Mouse (Mus musculus) heart, embryonic 12.5 days (tissue): ENCODE measurements around the gene Nectin3. TPM values are rescaled to one million over a fixed set of nuclear protein-coding genes. Genes with fewer than 3 reads are reported as not detected.

ENCODE experiments used
- ATAC-seq: fragments of 200-750 bp; cut with Nextera tagmentation; 2 replicates; pipeline ENCODE4 v1.8.0; 2017; ENCODE audit warnings: moderate TSS enrichment, moderate library complexity; ENCODE audit not compliant: insufficient number of reproducible peaks, low FRiP score
- H3K27ac ChIP-seq: fragments of 300-500 bp; sonication (generic); 2 replicates; pipeline ENCODE4 v1.5.1; 2016; ENCODE audit warnings: mild to moderate bottlenecking, moderate library complexity; ENCODE audit not compliant: poor library complexity, severe bottlenecking
- H3K27me3 ChIP-seq: fragments of 300-500 bp; sonication (generic); replicated peaks from 2 replicates; pipeline ENCODE4 v1.6.1; 2016; ENCODE audit warnings: mild to moderate bottlenecking, moderate library complexity
- H3K36me3 ChIP-seq: fragments of 300-500 bp; sonication (generic); 2 replicates; pipeline ENCODE4 v1.6.1; 2016; ENCODE audit warnings: mild to moderate bottlenecking, moderate library complexity
- H3K4me1 ChIP-seq: fragments of 300-500 bp; sonication (generic); replicated peaks from 2 replicates; pipeline ENCODE4 v1.6.1; 2016; ENCODE audit warnings: mild to moderate bottlenecking
- H3K4me2 ChIP-seq: fragments of 300-500 bp; sonication (generic); 2 replicates; pipeline ENCODE4 v1.6.1; 2016; ENCODE audit warnings: mild to moderate bottlenecking, moderate library complexity
- H3K4me3 ChIP-seq: fragments of 300-500 bp; sonication (generic); 2 replicates; pipeline ENCODE4 v1.5.1; 2016; ENCODE audit warnings: mild to moderate bottlenecking
- H3K9ac ChIP-seq: fragments of 300-500 bp; sonication (generic); 2 replicates; pipeline ENCODE4 v1.6.1; 2016; ENCODE audit warnings: mild to moderate bottlenecking, moderate library complexity
- H3K9me3 ChIP-seq: fragments of 300-500 bp; sonication (generic); replicated peaks from 2 replicates; pipeline ENCODE4 v1.6.1; 2016; ENCODE audit warnings: mild to moderate bottlenecking, moderate library complexity
- WGBS: fragments of 180-500 bp; shearing (Covaris S2); methylation state at CpG from one replicate; pipeline ENCODE4 v1.1.7; 2016; 5-methylcytosine and 5-hydroxymethylcytosine counted together
- polyA plus RNA-seq: library from polyadenylated mRNA; unstranded; fragments of >200 nt; fragmentation: Nextera tagmentation; extraction: Ambion mirVana; gene quantifications from 2 replicates; pipeline ENCODE4 v1.2.1, GENCODE M21; 2016

Gene Nectin3
- polyA plus RNA-seq, 1 experiment from 2014 or later: 27.7 TPM

DNA sequence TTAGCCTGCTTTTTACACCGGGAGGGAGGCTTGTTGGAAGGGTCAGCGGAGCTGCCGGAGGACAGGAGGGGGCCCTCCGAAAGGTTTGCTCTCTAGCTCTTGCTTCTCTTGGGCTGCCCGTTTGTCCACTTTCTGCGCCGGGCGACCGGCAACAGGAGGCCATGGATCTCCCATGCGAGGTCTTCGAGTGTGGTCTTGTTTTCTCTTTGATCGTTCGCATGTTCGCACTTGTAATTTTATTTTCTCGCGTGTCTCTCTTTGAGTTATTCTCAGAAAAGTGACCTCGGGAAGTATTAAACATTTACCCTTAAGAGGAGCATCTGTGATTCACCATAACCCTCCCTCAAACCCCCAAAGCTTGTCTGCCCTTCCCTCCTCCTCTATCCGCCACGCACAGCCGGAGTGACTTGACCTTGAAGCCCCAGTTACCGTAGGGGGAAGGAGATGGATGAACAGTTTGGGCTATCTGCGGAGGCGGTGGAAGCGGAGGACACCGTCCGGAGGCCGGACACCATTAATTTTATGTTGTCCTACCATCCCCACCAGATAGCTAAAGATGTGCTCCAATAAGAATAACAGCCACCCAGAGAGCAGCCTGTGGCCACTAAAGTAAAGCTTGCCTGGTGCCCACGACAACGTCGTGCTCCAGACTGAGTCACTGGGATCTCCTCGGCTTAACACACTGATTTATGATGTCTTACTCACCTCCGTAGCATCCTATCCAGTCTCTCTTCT, 472 bp downstream of the Nectin3 start:
- Histone ChIP-seq H3K9me3 (no peaks in the 10 kb centered on the region), H3K27me3 (no peaks in the 10 kb centered on the region), H3K4me1 (peaks cover 18% of the 10 kb centered on the region), H3K36me3 (no peaks in the 10 kb centered on the region), H3K27ac (peak overlapping the region; percentile 97), H3K4me3 (peak overlapping the region; percentile 91), H3K9ac (peak overlapping the region; percentile 68), H3K4me2 (peak overlapping the region; percentile 79)
- ATAC-seq: no peak; the same call in 1 of the 2 replicates
- WGBS: under 1% methylated on average over 32 of the region's 32 CpGs

DNA sequence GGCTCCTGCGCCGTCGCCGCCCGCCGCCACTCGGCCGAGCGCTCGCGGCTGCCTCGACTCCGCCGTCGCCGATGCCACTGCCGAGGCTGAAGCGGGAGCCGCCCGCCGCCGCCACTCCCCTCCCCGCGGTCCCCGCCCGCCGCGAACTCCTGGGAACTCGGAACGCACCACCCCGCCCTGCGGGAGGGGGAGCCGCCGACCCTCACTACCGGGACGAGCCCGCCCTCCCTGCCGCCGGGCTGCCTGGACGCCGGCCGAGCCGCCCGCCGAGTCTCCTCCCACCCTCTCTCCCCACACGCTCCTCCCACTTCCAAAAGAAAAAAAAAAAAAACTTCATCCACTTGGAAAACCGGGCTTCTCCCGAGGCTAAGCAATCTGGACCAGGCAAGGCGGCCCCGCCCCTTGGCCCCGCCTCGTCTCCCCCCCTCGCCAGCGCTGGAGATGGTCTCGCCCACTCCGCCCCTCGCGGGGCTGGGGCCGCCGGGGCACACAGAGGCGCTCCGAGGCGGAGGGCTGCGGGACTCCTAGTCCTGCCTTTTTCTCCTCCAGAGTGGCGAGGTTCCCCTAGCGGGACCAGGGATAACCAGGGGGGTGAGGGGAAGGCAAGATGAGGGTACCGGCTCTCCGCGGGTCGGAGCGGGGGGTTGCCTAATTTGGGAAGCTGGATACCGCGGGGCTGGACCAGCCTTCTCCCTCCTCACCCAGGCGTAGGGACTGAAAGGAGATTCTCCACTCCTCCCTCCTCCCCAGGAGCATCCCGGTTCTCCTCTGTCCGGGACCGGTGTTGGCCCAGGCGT, 1.2 kb downstream of the Nectin3 start:
- peak overlapping the region; percentile 97 for H3K27ac ChIP-seq
- peak; percentile 96 for ATAC-seq
- H3K9ac ChIP-seq: peak overlapping the region; percentile 98
- no peaks in the 10 kb centered on the region for H3K27me3 ChIP-seq
- H3K4me1 ChIP-seq: peaks cover 18% of the 10 kb centered on the region
- H3K4me2 ChIP-seq: peak overlapping the region; percentile 79
- no peaks in the 10 kb centered on the region for H3K9me3 ChIP-seq
- under 1% methylated on average over 70 of the region's 78 CpGs for WGBS
- H3K4me3 ChIP-seq: peak overlapping the region; percentile 91
- H3K36me3 ChIP-seq: peaks cover under 1% of the 10 kb centered on the region; the same call in 1 of the 2 replicates

DNA sequence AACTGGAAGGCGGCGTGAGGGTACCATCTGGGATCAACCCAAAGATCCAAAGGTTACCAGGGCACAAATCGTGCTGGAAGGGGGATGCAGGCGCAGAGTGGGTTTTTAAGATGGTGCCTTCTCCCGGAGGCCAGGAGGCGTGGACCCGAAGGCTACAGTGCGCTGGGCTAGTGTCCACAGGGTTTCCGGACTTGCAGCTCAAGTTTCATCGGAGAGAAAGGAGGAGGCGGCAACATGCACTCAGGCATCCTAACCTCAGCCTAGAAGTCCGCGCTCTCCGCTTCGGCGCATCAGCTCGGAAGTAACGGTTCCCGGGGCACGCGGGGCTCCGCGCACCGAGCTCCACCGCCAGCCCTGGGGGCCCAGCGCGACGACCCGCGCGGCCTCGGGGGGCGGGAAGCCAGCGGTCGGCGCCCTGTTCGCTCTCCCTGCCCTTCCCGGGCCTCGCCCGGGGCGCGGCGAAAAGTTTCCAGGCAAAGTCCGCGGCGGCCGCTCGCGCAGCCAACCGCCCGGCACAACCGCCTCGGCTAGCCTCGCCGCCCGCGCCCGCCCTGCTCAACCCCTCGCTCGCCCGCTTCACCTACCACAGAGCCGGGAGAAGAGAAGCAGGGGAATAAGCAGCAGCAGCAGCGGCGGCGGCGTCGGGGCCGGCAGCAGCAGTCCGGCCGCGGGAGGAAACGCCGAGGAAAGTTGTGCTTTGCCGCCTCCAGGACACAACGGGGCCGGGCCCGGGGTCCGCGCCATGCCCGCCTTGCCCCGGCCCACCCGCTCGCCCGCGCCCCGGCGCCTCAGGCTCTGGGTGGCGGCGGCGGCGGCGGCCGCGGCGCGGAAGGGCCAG, 2.1 kb downstream of the Nectin3 start:
- Histone ChIP-seq H3K4me3 (peak overlapping the region; percentile 91), H3K27me3 (no peaks in the 10 kb centered on the region), H3K27ac (peak overlapping the region; percentile 97), H3K4me2 (peak overlapping the region; percentile 79), H3K9me3 (no peaks in the 10 kb centered on the region), H3K9ac (peak overlapping the region; percentile 98), H3K36me3 (peaks cover 3% of the 10 kb centered on the region; the same call in 1 of the 2 replicates), H3K4me1 (peaks cover 18% of the 10 kb centered on the region)
- ATAC-seq: peak; percentile 40
- WGBS: under 1% methylated on average over 69 of the region's 96 CpGs

DNA sequence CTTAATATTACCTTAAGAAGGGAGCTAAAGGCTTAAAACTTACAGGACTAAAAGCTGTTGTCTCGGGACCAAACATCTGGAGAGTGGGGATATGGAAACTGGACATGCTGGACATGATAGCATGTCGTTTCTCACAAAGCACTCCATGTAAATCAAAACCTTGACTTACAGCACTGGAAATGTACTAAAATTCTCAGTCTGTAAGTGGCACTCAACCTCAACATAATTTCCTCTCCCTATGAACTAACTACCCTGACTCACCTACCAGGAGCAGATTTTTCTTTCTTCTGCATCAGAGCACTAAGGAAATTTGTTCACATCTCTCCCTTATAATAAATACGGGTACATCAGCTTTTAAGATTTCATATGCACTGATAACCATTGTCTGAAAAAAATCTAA, 3.1 kb downstream of the Nectin3 start:
- H3K27me3 ChIP-seq: no peaks in the 10 kb centered on the region
- peaks cover 18% of the 10 kb centered on the region for H3K4me1 ChIP-seq
- H3K4me3 ChIP-seq: peak overlapping the region; percentile 91
- H3K9me3 ChIP-seq: no peaks in the 10 kb centered on the region
- H3K4me2 ChIP-seq: peak overlapping the region; percentile 79
- WGBS: 19% methylated on average over 3 of the region's 3 CpGs
- 0 out of 2 replicates have a peak overlapping the region, but pooled peaks have one; percentile 98 for H3K9ac ChIP-seq
- ATAC-seq: no peak
- no peak overlapping the region for H3K27ac ChIP-seq
- H3K36me3 ChIP-seq: peaks cover 3% of the 10 kb centered on the region; the same call in 1 of the 2 replicates

DNA sequence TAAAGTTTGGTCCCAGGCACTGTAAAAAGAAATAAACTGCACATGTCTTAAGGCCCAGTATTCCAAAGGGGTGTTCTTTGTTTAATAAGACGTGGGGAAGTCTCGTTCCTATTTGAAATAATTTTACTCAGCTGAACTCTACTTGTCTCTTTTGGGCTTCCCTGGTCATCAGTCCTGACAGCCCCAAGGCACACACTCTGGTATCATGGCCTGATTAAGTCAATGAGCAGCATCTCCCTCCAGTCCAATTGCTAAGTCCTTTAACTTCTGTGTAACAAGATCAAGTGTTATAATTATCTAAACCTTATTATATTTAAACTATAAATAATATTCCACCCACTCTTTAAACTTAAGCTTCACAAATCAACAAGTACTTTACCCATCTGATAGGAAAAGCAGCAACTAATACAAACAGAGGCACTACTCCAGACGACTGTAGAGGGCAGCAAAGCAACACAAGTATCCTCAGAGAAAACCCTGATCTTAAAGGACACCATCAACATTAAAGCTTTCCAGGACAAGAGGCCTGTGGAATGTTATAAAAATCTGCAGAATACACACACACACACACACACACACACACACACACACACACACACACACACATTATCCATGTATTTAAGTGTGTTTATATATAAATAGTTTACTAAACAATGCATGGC, 10.8 kb downstream of the Nectin3 start:
- Histone ChIP-seq H3K36me3 (peaks cover 3% of the 10 kb centered on the region; the same call in 1 of the 2 replicates), H3K4me1 (no peaks in the 10 kb centered on the region), H3K4me3 (no peak overlapping the region), H3K27ac (no peak overlapping the region), H3K9ac (no peak overlapping the region), H3K4me2 (no peak overlapping the region), H3K27me3 (no peaks in the 10 kb centered on the region), H3K9me3 (no peaks in the 10 kb centered on the region)
- ATAC-seq: no peak
- WGBS: 47% methylated on average over 3 of the region's 3 CpGs

DNA sequence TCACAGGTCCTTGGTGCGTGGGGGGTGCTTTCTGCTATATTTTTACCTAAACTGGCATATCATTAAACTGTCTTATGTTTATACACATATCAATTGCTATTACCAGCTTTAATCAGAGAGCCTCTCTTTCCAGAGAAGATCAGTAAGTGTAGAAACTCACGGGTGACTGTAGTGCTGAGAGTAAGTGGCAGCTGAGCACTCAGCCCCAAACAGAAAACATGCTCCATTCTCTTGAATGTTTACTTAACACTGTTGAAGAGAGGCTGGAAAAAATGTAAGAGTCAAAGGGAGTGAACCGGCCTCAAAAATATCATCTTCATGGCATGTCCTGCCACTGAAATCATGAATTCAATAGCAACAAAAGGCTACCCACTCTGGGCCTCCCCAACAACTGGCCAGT, 21.0 kb downstream of the Nectin3 start:
- ATAC-seq: no peak

DNA sequence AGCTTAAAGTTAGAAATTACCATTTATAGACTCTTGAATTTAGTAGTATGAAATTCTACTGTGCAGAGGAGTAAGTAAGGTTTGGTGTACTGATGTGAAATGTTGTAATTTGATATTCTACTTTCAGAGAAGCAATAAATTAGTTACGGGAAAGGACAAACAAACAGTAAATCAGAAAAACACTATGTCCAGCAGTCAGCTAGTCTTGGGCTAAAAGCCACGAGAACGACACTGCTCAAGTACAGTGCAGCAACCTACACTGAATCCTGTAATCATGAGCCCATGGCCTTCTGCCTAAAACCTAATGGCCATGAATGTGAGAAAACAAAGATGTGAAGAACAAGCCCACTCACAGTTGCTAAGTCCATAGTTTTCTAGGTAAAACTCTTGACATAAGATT, 46.9 kb downstream of the Nectin3 start:
- Histone ChIP-seq H3K9me3 (no peaks in the 10 kb centered on the region), H3K4me2 (no peak overlapping the region), H3K36me3 (peaks cover 19% of the 10 kb centered on the region), H3K4me3 (no peak overlapping the region), H3K27me3 (no peaks in the 10 kb centered on the region), H3K4me1 (no peaks in the 10 kb centered on the region), H3K9ac (no peak overlapping the region), H3K27ac (no peak overlapping the region)
- WGBS: 89% methylated on average over 3 of the region's 3 CpGs
- ATAC-seq: no peak

More for the DNA sequence above, 21.0 kb downstream of the Nectin3 start:
- 0 out of 2 replicates have a peak, but pooled peaks cover 2% of the 10 kb centered on the region for H3K9me3 ChIP-seq
- peaks cover 13% of the 10 kb centered on the region; the same call in 1 of the 2 replicates for H3K4me1 ChIP-seq
- no peak overlapping the region for H3K4me2 ChIP-seq
- no peaks in the 10 kb centered on the region for H3K36me3 ChIP-seq
- no peaks in the 10 kb centered on the region for H3K27me3 ChIP-seq
- H3K27ac ChIP-seq: no peak overlapping the region
- no peak overlapping the region for H3K4me3 ChIP-seq
- WGBS: 61% methylated on average over 3 of the region's 3 CpGs
- H3K9ac ChIP-seq: no peak overlapping the region

DNA sequence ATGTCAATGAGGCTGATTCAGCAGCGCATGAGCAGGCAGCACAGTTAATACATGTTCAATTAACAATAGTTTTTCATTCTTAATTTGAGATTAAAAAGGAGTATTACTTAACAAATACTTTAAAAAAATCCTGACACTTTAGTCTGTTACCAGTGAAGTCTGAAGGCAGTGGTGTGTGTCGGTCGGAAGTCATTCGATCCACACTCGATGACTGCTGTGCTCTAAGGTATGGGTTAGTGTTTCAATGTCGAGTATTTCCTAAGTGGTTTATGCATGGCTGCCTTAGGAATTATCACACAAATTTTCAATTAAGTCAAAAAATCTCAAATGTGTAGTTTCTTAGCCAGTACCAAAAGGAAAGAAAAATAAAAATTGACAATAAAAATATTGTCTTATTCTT, 49.3 kb downstream of the Nectin3 start:
- Histone ChIP-seq H3K27ac (no peak overlapping the region), H3K9me3 (no peaks in the 10 kb centered on the region), H3K4me1 (no peaks in the 10 kb centered on the region), H3K4me3 (no peak overlapping the region), H3K9ac (no peak overlapping the region), H3K4me2 (no peak overlapping the region), H3K36me3 (peaks cover 13% of the 10 kb centered on the region), H3K27me3 (no peaks in the 10 kb centered on the region)
- 92% methylated on average over 6 of the region's 6 CpGs for WGBS
- ATAC-seq: no peak

DNA sequence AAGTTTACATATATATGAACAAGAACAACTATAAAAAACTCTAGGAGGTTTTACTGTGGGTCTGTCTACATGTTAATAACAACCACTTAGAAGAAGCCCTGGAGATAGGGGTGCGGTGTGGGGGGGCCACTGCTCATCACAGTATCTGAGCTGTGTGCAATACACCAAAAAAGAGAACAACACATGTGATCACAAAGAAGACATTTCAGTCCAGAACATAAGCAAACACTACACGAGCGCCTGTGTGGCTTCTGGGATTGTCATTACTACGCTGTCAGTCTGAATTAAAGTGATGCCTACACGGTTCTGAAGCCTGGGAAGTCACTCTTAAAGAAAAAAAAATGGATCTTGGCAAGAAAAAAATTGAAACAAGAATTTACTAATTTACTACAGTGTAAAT, 67.0 kb downstream of the Nectin3 start:
- no peaks in the 10 kb centered on the region for H3K27me3 ChIP-seq
- no peak overlapping the region for H3K4me3 ChIP-seq
- no peak overlapping the region for H3K9ac ChIP-seq
- no peaks in the 10 kb centered on the region; the same call in 1 of the 2 replicates for H3K4me1 ChIP-seq
- H3K36me3 ChIP-seq: peaks cover 16% of the 10 kb centered on the region
- 81% methylated on average over 5 of the region's 5 CpGs for WGBS
- no peaks in the 10 kb centered on the region for H3K9me3 ChIP-seq
- no peak for ATAC-seq
- no peak overlapping the region for H3K4me2 ChIP-seq
- no peak overlapping the region for H3K27ac ChIP-seq

DNA sequence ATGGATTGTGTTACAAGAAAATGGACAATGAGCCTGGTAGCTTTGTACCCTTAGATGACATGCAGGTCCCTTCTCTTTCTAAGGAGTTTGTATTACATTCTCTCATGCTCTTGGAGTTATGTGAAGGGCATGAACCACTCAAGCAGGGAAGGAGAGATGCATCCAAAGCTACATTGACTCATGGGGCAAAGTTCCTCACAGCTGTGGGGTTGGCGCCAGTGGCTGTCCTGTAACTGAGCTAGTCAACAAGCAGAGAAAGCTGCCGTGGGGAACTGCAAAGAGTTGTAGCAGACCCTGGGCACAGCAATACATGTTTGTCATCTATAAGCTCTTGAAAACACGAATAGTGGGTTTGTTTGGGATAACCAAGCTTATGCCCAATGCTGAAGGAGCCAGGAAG, 82.1 kb downstream of the Nectin3 start:
- Histone ChIP-seq H3K36me3 (peaks cover 19% of the 10 kb centered on the region), H3K9me3 (no peaks in the 10 kb centered on the region), H3K27me3 (no peaks in the 10 kb centered on the region), H3K4me1 (peaks cover 15% of the 10 kb centered on the region), H3K27ac (no peak overlapping the region), H3K4me3 (no peak overlapping the region), H3K9ac (no peak overlapping the region), H3K4me2 (no peak overlapping the region)
- ATAC-seq: no peak
- WGBS: 85% methylated on average over 3 of the region's 3 CpGs
